Mouse (Mus musculus): ENCODE measurements around the gene Rpl22.

DNA sequence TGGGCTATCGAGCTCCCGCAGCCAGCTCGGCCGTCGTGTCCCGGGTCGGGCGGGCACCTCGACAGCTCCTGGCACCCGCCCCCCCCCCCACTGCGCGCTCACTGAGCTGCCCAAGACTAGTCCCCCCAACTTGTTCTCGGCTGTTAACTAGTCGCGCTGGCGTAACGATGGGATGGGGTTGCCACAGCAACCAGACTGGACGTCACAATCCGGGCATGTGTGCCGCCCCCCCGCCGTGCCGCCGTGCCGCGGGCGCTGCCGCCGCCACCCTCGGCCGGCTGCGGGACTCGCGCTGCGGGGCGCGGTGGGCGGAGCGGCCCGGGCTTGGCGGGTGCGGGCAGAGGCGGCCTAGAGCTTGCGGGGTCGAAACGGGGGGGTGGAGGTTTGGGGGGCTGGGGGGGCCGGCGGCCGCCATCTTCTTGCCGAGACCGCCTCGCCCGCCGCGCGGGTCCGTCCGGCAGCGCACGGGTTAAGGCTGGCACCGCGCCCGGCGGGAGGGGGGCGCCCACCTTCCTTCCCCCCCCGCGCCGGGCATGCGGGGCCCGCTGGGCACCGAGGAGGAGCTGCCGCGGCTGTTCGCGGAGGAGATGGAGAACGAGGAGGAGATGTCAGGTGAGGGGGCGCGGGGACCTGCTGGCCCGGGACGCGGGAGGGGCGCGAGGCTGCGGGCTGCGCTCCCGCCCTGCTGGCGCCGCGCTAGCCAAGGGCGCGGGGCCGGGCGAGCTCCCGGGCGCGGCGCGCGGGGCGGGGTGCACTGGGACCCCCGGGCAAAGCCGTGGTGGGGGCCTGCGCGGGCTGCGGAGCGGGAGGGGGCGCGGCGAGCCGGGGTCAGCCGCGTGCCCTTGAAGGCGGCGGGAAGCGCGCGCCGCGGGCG lies 13.1 kb downstream of the Rpl22 start, which contains the start of gene Chd5:
- no peak for TF ChIP-seq POLR2A (IDR thresholded peaks at IDR 0.05; ENCODE audit: borderline replicate concordance, extremely low read depth, low read depth, low read length)
- no peak for TF ChIP-seq CTCF (IDR thresholded peaks at IDR 0.05; ENCODE audit: insufficient read depth, low read length)

Measured in lung, adult 2 months (tissue).